Mouse (Mus musculus) midbrain, embryonic 12.5 days (tissue): ENCODE measurements around the gene Hmgcs2. TPM values are rescaled to one million over a fixed set of nuclear protein-coding genes. Genes with fewer than 3 reads are reported as not detected.
A peak's percentile ranks its signal among the peaks of the same experiment; 100 is the strongest.

ENCODE experiments used
- ATAC-seq: fragments of 200-750 bp; cut with Nextera tagmentation; 2 replicates; pipeline ENCODE4 v1.8.0; 2017; ENCODE audit warnings: low read depth, moderate TSS enrichment, moderate library complexity; ENCODE audit not compliant: low FRiP score
- H3K27ac ChIP-seq: fragments of 300-500 bp; sonication (generic); replicated peaks from 2 replicates; pipeline ENCODE4 v1.5.1; 2016; ENCODE audit warnings: mild to moderate bottlenecking
- H3K27me3 ChIP-seq: fragments of 300-500 bp; sonication (generic); 2 replicates; pipeline ENCODE4 v1.6.1; 2016; ENCODE audit warnings: mild to moderate bottlenecking
- H3K36me3 ChIP-seq: fragments of 300-500 bp; sonication (generic); 2 replicates; pipeline ENCODE4 v1.6.1; 2016
- H3K4me1 ChIP-seq: fragments of 300-500 bp; sonication (generic); 2 replicates; pipeline ENCODE4 v1.6.1; 2016
- H3K4me2 ChIP-seq: fragments of 300-500 bp; sonication (generic); replicated peaks from 2 replicates; pipeline ENCODE4 v1.6.1; 2016; ENCODE audit warnings: mild to moderate bottlenecking, moderate library complexity
- H3K4me3 ChIP-seq: fragments of 300-500 bp; sonication (generic); 2 replicates; pipeline ENCODE4 v1.5.1; 2016; ENCODE audit warnings: mild to moderate bottlenecking
- H3K9ac ChIP-seq: fragments of 300-500 bp; sonication (generic); replicated peaks from 2 replicates; pipeline ENCODE4 v1.6.1; 2016; ENCODE audit warnings: mild to moderate bottlenecking, moderate library complexity
- H3K9me3 ChIP-seq: fragments of 300-500 bp; sonication (generic); 2 replicates; pipeline ENCODE4 v1.6.1; 2016; ENCODE audit warnings: mild to moderate bottlenecking
- WGBS: fragments of 180-500 bp; shearing (Covaris S2); methylation state at CpG from one replicate; pipeline ENCODE4 v1.1.7; 2016; 5-methylcytosine and 5-hydroxymethylcytosine counted together
- polyA plus RNA-seq: library from polyadenylated mRNA; unstranded; fragments of >200 nt; fragmentation: Nextera tagmentation; extraction: Ambion mirVana; gene quantifications from 2 replicates; pipeline ENCODE4 v1.2.1, GENCODE M21; 2016

The Hmgcs2 gene
- 5.0 and 6.7 TPM in 2 replicates for polyA plus RNA-seq

GRCm38 (mm10) chr3:98280204-98280932 is at the start of gene Hmgcs2:
TSS of gene Hmgcs2 (plus strand) at chr3:98280435.
- Histone ChIP-seq H3K4me2 (no peak within 1 kb of the TSS), H3K4me3 (no peak within 1 kb of the TSS), H3K9ac (no peak within 1 kb of the TSS), H3K36me3 (no peaks in the 10 kb centered on the region), H3K27ac (no peak within 1 kb of the TSS), H3K27me3 (no peaks in the 10 kb centered on the region), H3K9me3 (no peaks in the 10 kb centered on the region), H3K4me1 (0 out of 2 replicates have a peak, but pooled peaks cover 5% of the 10 kb centered on the region)
- peak; percentile 58 for ATAC-seq
- 65% methylated on average over 14 of the region's 14 CpGs for whole genome bisulfite sequencing

- Histone ChIP-seq H3K9me3 (no peaks in the 10 kb centered on the region), H3K36me3 (no peaks in the 10 kb centered on the region), H3K9ac (no peak overlapping the region), H3K4me1 (no peaks in the 10 kb centered on the region), H3K4me2 (no peak overlapping the region), H3K27ac (no peak overlapping the region), H3K4me3 (no peak overlapping the region), H3K27me3 (no peaks in the 10 kb centered on the region)
- no peak for ATAC-seq
These were observed 46.7 kb upstream of the Hmgcs2 start for GRCm38 (mm10) chr3:98233504-98233903.

- 89% methylated on average over 6 of the region's 6 CpGs for WGBS
- Histone ChIP-seq H3K9ac (no peak overlapping the region), H3K4me2 (no peak overlapping the region), H3K27ac (no peak overlapping the region), H3K9me3 (no peaks in the 10 kb centered on the region), H3K4me3 (no peak overlapping the region), H3K27me3 (no peaks in the 10 kb centered on the region), H3K4me1 (no peaks in the 10 kb centered on the region), H3K36me3 (no peaks in the 10 kb centered on the region)
- no peak for ATAC-seq
These were observed 44.0 kb upstream of the Hmgcs2 start for GRCm38 (mm10) chr3:98236266-98236665.

GRCm38 (mm10) chr3:98237240-98237639 is 43.0 kb upstream of the Hmgcs2 start:
- no peaks in the 10 kb centered on the region for H3K36me3 ChIP-seq
- no peaks in the 10 kb centered on the region for H3K27me3 ChIP-seq
- H3K4me3 ChIP-seq = no peak overlapping the region
- no peaks in the 10 kb centered on the region for H3K4me1 ChIP-seq
- H3K27ac ChIP-seq = peak overlapping the region; percentile 35
- no peaks in the 10 kb centered on the region for H3K9me3 ChIP-seq
- WGBS = 77% methylated on average over 5 of the region's 5 CpGs
- H3K4me2 ChIP-seq = no peak overlapping the region
- no peak overlapping the region for H3K9ac ChIP-seq
- no peak for ATAC-seq

- Histone ChIP-seq H3K4me1 (no peaks in the 10 kb centered on the region), H3K9ac (no peak overlapping the region), H3K9me3 (no peaks in the 10 kb centered on the region), H3K4me3 (no peak overlapping the region), H3K27ac (peak overlapping the region; percentile 39), H3K27me3 (no peaks in the 10 kb centered on the region), H3K36me3 (no peaks in the 10 kb centered on the region), H3K4me2 (no peak overlapping the region)
- ATAC-seq = peak; percentile 74
- 51% methylated on average over 3 of the region's 3 CpGs for WGBS
These were observed 42.1 kb upstream of the Hmgcs2 start for GRCm38 (mm10) chr3:98238150-98238549.

- 88% methylated on average over 3 of the region's 3 CpGs for WGBS
- Histone ChIP-seq H3K9ac (no peak overlapping the region), H3K27ac (no peak overlapping the region), H3K27me3 (no peaks in the 10 kb centered on the region), H3K4me3 (no peak overlapping the region), H3K36me3 (no peaks in the 10 kb centered on the region), H3K4me2 (no peak overlapping the region), H3K4me1 (peaks cover 14% of the 10 kb centered on the region), H3K9me3 (no peaks in the 10 kb centered on the region)
- no peak for ATAC-seq
These were observed 38.2 kb upstream of the Hmgcs2 start for GRCm38 (mm10) chr3:98242051-98242450.

- Histone ChIP-seq H3K4me3 (no peak overlapping the region), H3K27ac (no peak overlapping the region), H3K27me3 (no peaks in the 10 kb centered on the region), H3K4me1 (peaks cover 14% of the 10 kb centered on the region), H3K36me3 (no peaks in the 10 kb centered on the region), H3K9me3 (no peaks in the 10 kb centered on the region), H3K4me2 (no peak overlapping the region), H3K9ac (no peak overlapping the region)
- 66% methylated on average over 8 of the region's 8 CpGs for WGBS
- no peak for ATAC-seq
These were observed 37.7 kb upstream of the Hmgcs2 start for GRCm38 (mm10) chr3:98242458-98243037.

- WGBS = 11% methylated on average over 8 of the region's 8 CpGs
- ATAC-seq = no peak
- no peaks in the 10 kb centered on the region for H3K36me3 ChIP-seq
These were observed 34.3 kb upstream of the Hmgcs2 start for GRCm38 (mm10) chr3:98245892-98246291.

GRCm38 (mm10) chr3:98246985-98247751 is 33.1 kb upstream of the Hmgcs2 start:
- no peaks in the 10 kb centered on the region for H3K36me3 ChIP-seq
- no peaks in the 10 kb centered on the region for H3K27me3 ChIP-seq
- peaks cover 14% of the 10 kb centered on the region for H3K4me1 ChIP-seq
- H3K4me2 ChIP-seq = no peak overlapping the region
- no peak overlapping the region for H3K27ac ChIP-seq
- H3K9me3 ChIP-seq = no peaks in the 10 kb centered on the region
- 32% methylated on average over 7 of the region's 7 CpGs for WGBS
- H3K9ac ChIP-seq = no peak overlapping the region
- ATAC-seq = no peak
- H3K4me3 ChIP-seq = no peak overlapping the region

More at GRCm38 (mm10) chr3:98245892-98246291, 34.3 kb upstream of the Hmgcs2 start:
- no peak overlapping the region for H3K27ac ChIP-seq
- H3K27me3 ChIP-seq = no peaks in the 10 kb centered on the region
- peaks cover 14% of the 10 kb centered on the region for H3K4me1 ChIP-seq
- no peak overlapping the region for H3K4me3 ChIP-seq
- H3K9ac ChIP-seq = no peak overlapping the region
- H3K9me3 ChIP-seq = no peaks in the 10 kb centered on the region
- no peak overlapping the region for H3K4me2 ChIP-seq

- Histone ChIP-seq H3K4me2 (no peak overlapping the region), H3K9ac (no peak overlapping the region), H3K4me1 (peaks cover 14% of the 10 kb centered on the region), H3K27ac (no peak overlapping the region), H3K27me3 (no peaks in the 10 kb centered on the region), H3K36me3 (no peaks in the 10 kb centered on the region), H3K4me3 (no peak overlapping the region), H3K9me3 (no peaks in the 10 kb centered on the region)
- 100% methylated on average over 2 of the region's 2 CpGs for WGBS
- ATAC-seq = no peak
These were observed 30.9 kb upstream of the Hmgcs2 start for GRCm38 (mm10) chr3:98249378-98249777.

GRCm38 (mm10) chr3:98249833-98250448 is 30.3 kb upstream of the Hmgcs2 start:
- no peak overlapping the region for H3K9ac ChIP-seq
- H3K36me3 ChIP-seq = no peaks in the 10 kb centered on the region
- peaks cover 14% of the 10 kb centered on the region for H3K4me1 ChIP-seq
- no peak overlapping the region for H3K4me2 ChIP-seq
- ATAC-seq = no peak
- no peak overlapping the region for H3K27ac ChIP-seq
- H3K27me3 ChIP-seq = no peaks in the 10 kb centered on the region
- H3K9me3 ChIP-seq = no peaks in the 10 kb centered on the region
- 81% methylated on average over 11 of the region's 11 CpGs for WGBS
- no peak overlapping the region for H3K4me3 ChIP-seq

GRCm38 (mm10) chr3:98254059-98254458 is 26.2 kb upstream of the Hmgcs2 start:
- WGBS = 88% methylated on average over 2 of the region's 3 CpGs
- Histone ChIP-seq H3K9ac (no peak overlapping the region), H3K27ac (no peak overlapping the region), H3K27me3 (no peaks in the 10 kb centered on the region), H3K9me3 (no peaks in the 10 kb centered on the region), H3K4me1 (no peaks in the 10 kb centered on the region), H3K4me2 (no peak overlapping the region), H3K36me3 (no peaks in the 10 kb centered on the region), H3K4me3 (no peak overlapping the region)
- no peak for ATAC-seq
